Mouse (Mus musculus): Measurements from ENCODE around the gene Ppfia3. TPM values are rescaled to one million over a fixed set of nuclear protein-coding genes. Genes with fewer than 3 reads are reported as not detected.
"Not testable (repeated sequence)": the region's sequence is repeated elsewhere in the genome, so short reads cannot be mapped to it uniquely, and the experiment has no call there.

Gene Ppfia3
- polyA plus RNA-seq, 1 experiment from 2014 or later = 7.1 TPM

- WGBS = 12% methylated on average over 28 of the region's 28 CpGs
- DNase-seq (ENCODE audit: low spot score) = peak; percentile 74
- H3K4me3 ChIP-seq = peak within 1 kb of the TSS; percentile 53
- 0 out of 2 replicates have a peak within 1 kb of the TSS, but pooled peaks have one; percentile 40 for H3K27ac ChIP-seq (replicated peaks)
- peaks cover 13% of the 10 kb centered on the region for H3K4me1 ChIP-seq
- H3K36me3 ChIP-seq (replicated peaks) = no peaks in the 10 kb centered on the region
- H3K27me3 ChIP-seq (replicated peaks; ENCODE audit: low read depth, poor library complexity, severe bottlenecking) = peaks cover 56% of the 10 kb centered on the region
- H3K9me3 ChIP-seq = no peaks in the 10 kb centered on the region
Measured at GRCm38 (mm10) chr7:45405091-45406075, 38.6 kb upstream of the Ppfia3 start, which contains the start of gene Kcna7. Gene Kcna7 (plus strand): TSS chr7:45405653.

GRCm38 (mm10) chr7:45403532-45404261, 36.9 kb upstream of the Ppfia3 start:
- 48% methylated on average over 6 of the region's 6 CpGs for WGBS
- H3K27ac ChIP-seq (replicated peaks) = no peak overlapping the region
- no peaks in the 10 kb centered on the region for H3K36me3 ChIP-seq (replicated peaks)
- H3K27me3 ChIP-seq (replicated peaks; ENCODE audit: low read depth, poor library complexity, severe bottlenecking) = peaks cover 39% of the 10 kb centered on the region
- peak; percentile 78 for DNase-seq (ENCODE audit: low spot score)
- H3K4me1 ChIP-seq = peaks cover 20% of the 10 kb centered on the region
- H3K9me3 ChIP-seq = no peaks in the 10 kb centered on the region
- no peak overlapping the region for H3K4me3 ChIP-seq

GRCm38 (mm10) chr7:45401521-45402085, 34.8 kb upstream of the Ppfia3 start:
- Histone ChIP-seq H3K4me3 (no peak overlapping the region), H3K9me3 (no peaks in the 10 kb centered on the region), H3K36me3 (replicated peaks) (no peaks in the 10 kb centered on the region), H3K27me3 (replicated peaks; ENCODE audit: low read depth, poor library complexity, severe bottlenecking) (peaks cover 18% of the 10 kb centered on the region), H3K4me1 (peaks cover 17% of the 10 kb centered on the region), H3K27ac (replicated peaks) (no peak overlapping the region)
- no peak for DNase-seq (ENCODE audit: low spot score)
- 75% methylated on average over 10 of the region's 10 CpGs for whole genome bisulfite sequencing

- WGBS = 80% methylated on average over 2 of the region's 2 CpGs
- Histone ChIP-seq H3K4me1 (peaks cover 27% of the 10 kb centered on the region), H3K4me3 (no peak overlapping the region), H3K36me3 (replicated peaks) (peaks cover 25% of the 10 kb centered on the region), H3K27me3 (replicated peaks; ENCODE audit: low read depth, poor library complexity, severe bottlenecking) (no peaks in the 10 kb centered on the region), H3K27ac (replicated peaks) (no peak overlapping the region), H3K9me3 (no peaks in the 10 kb centered on the region)
- no peak for DNase-seq (ENCODE audit: low spot score)
Measured at GRCm38 (mm10) chr7:45396787-45397186, 30.0 kb upstream of the Ppfia3 start.

- Histone ChIP-seq H3K4me3 (peak overlapping the region; percentile 83), H3K27ac (replicated peaks) (peak overlapping the region; percentile 99; the same call in 1 of the 2 replicates), H3K36me3 (replicated peaks) (peaks cover 29% of the 10 kb centered on the region), H3K4me1 (peaks cover 27% of the 10 kb centered on the region)
- not testable (repeated sequence) for DNase-seq (ENCODE audit: low spot score); H3K9me3 ChIP-seq; H3K27me3 ChIP-seq (replicated peaks; ENCODE audit: low read depth, poor library complexity, severe bottlenecking)
- WGBS = 6% methylated on average over 3 of the region's 3 CpGs
Measured at GRCm38 (mm10) chr7:45396337-45396775, 29.5 kb upstream of the Ppfia3 start.

- H3K27ac ChIP-seq (replicated peaks) = peak within 1 kb of the TSS; percentile 99
- no peaks in the 10 kb centered on the region for H3K27me3 ChIP-seq (replicated peaks; ENCODE audit: low read depth, poor library complexity, severe bottlenecking)
- peak; percentile 100 for DNase-seq (ENCODE audit: low spot score)
- H3K4me3 ChIP-seq = peak within 1 kb of the TSS; percentile 83
- WGBS = under 1% methylated on average over 60 of the region's 60 CpGs
- H3K9me3 ChIP-seq = no peaks in the 10 kb centered on the region
- H3K36me3 ChIP-seq (replicated peaks) = peaks cover 35% of the 10 kb centered on the region
- peaks cover 27% of the 10 kb centered on the region for H3K4me1 ChIP-seq
Measured at GRCm38 (mm10) chr7:45395578-45396336, 28.9 kb upstream of the Ppfia3 start, which contains the start of gene Snrnp70. Gene Snrnp70 (minus strand): TSS chr7:45395742.

- Histone ChIP-seq H3K9me3 (no peaks in the 10 kb centered on the region), H3K4me3 (peak overlapping the region; percentile 83), H3K27ac (replicated peaks) (peak overlapping the region; percentile 99), H3K4me1 (peaks cover 27% of the 10 kb centered on the region), H3K36me3 (replicated peaks) (peaks cover 42% of the 10 kb centered on the region), H3K27me3 (replicated peaks; ENCODE audit: low read depth, poor library complexity, severe bottlenecking) (no peaks in the 10 kb centered on the region)
- no peak for DNase-seq (ENCODE audit: low spot score)
- under 1% methylated on average over 20 of the region's 20 CpGs for WGBS
Measured at GRCm38 (mm10) chr7:45395129-45395541, 28.3 kb upstream of the Ppfia3 start.

- Histone ChIP-seq H3K4me3 (no peak overlapping the region), H3K27ac (replicated peaks) (no peak overlapping the region), H3K9me3 (no peaks in the 10 kb centered on the region), H3K4me1 (no peaks in the 10 kb centered on the region), H3K36me3 (replicated peaks) (peaks cover 100% of the 10 kb centered on the region), H3K27me3 (replicated peaks; ENCODE audit: low read depth, poor library complexity, severe bottlenecking) (no peaks in the 10 kb centered on the region)
- DNase-seq (ENCODE audit: low spot score) = no peak
- WGBS = 81% methylated on average over 3 of the region's 3 CpGs
Measured at GRCm38 (mm10) chr7:45386077-45386476, 19.3 kb upstream of the Ppfia3 start.

GRCm38 (mm10) chr7:45376057-45376456, 9.2 kb upstream of the Ppfia3 start:
- WGBS = 90% methylated on average over 1 of the region's 1 CpGs
- DNase-seq (ENCODE audit: low spot score) = no peak
- H3K9me3 ChIP-seq = no peaks in the 10 kb centered on the region
- H3K27me3 ChIP-seq (replicated peaks; ENCODE audit: low read depth, poor library complexity, severe bottlenecking) = no peaks in the 10 kb centered on the region
- H3K4me1 ChIP-seq = peaks cover 6% of the 10 kb centered on the region
- H3K4me3 ChIP-seq = no peak overlapping the region
- H3K36me3 ChIP-seq (replicated peaks) = peaks cover 96% of the 10 kb centered on the region
- no peak overlapping the region for H3K27ac ChIP-seq (replicated peaks)

- WGBS = 94% methylated on average over 8 of the region's 8 CpGs
- H3K9me3 ChIP-seq = no peaks in the 10 kb centered on the region
- no peak for DNase-seq (ENCODE audit: low spot score)
- peaks cover 10% of the 10 kb centered on the region for H3K27me3 ChIP-seq (replicated peaks; ENCODE audit: low read depth, poor library complexity, severe bottlenecking)
- peaks cover 82% of the 10 kb centered on the region for H3K36me3 ChIP-seq (replicated peaks)
- H3K4me1 ChIP-seq = peaks cover 21% of the 10 kb centered on the region
- H3K27ac ChIP-seq (replicated peaks) = no peak overlapping the region
- H3K4me3 ChIP-seq = no peak overlapping the region
Measured at GRCm38 (mm10) chr7:45374620-45375019, 7.8 kb upstream of the Ppfia3 start.

GRCm38 (mm10) chr7:45372371-45372770, 5.6 kb upstream of the Ppfia3 start:
- Histone ChIP-seq H3K9me3 (no peaks in the 10 kb centered on the region), H3K27ac (replicated peaks) (no peak overlapping the region), H3K27me3 (replicated peaks; ENCODE audit: low read depth, poor library complexity, severe bottlenecking) (peaks cover 31% of the 10 kb centered on the region), H3K4me1 (peaks cover 31% of the 10 kb centered on the region), H3K4me3 (no peak overlapping the region), H3K36me3 (replicated peaks) (peaks cover 59% of the 10 kb centered on the region)
- DNase-seq (ENCODE audit: low spot score) = no peak
- 85% methylated on average over 5 of the region's 5 CpGs for WGBS

Data from embryonic facial prominence, embryonic 10.5 days (tissue).